Mouse (Mus musculus) small intestine, adult 2 months (tissue): Measurements from ENCODE around the gene Cldnd1.

Source experiments
- CTCF ChIP-seq: fragments of 200-500 bp; IDR thresholded peaks from 2 replicates; pipeline ENCODE4 v1.5.1; 2012; ENCODE audit warnings: low read depth, mild to moderate bottlenecking, control low read depth, inconsistent platforms, low read length, moderate library complexity, mixed read lengths; ENCODE audit not compliant: insufficient replicate concordance, insufficient read length; ENCODE audit errors: extremely low read depth
- POLR2A ChIP-seq: fragments of 200-500 bp; IDR thresholded peaks from 2 replicates; pipeline ENCODE4 v1.6.1; 2012; ENCODE audit warnings: low read depth, mild to moderate bottlenecking, control low read depth, inconsistent platforms, low read length, moderate library complexity

GRCm38 (mm10) chr16:58709536-58709935, 18.2 kb upstream of the Cldnd1 start:
- TF ChIP-seq CTCF (no peak), POLR2A (no peak)
